Mouse (Mus musculus) heart, embryonic 13.5 days (tissue): ENCODE measurements at regions not wholly inside any gene's neighbourhood (a gene's known extent, or its start where the extent isn't known, plus 50 kb on each side); places are given as distances from the start of the nearest gene placed in this dataset.
"Not testable (repeated sequence)": the region's sequence is repeated elsewhere in the genome, so short reads cannot be mapped to it uniquely, and the experiment has no call there.

Experiments
- ATAC-seq: fragments of 200-750 bp; cut with Nextera tagmentation; 2 replicates; pipeline ENCODE4 v1.8.0; 2017; ENCODE audit warnings: moderate TSS enrichment; ENCODE audit not compliant: insufficient number of reproducible peaks, low FRiP score, low TSS enrichment; ENCODE audit errors: extremely low read depth
- H3K27ac ChIP-seq: fragments of 300-500 bp; sonication (generic); replicated peaks from 2 replicates; pipeline ENCODE4 v1.5.1; 2015; ENCODE audit warnings: moderate library complexity, mild to moderate bottlenecking, inconsistent platforms
- H3K27me3 ChIP-seq: fragments of 300-500 bp; sonication (generic); replicated peaks from 2 replicates; pipeline ENCODE4 v1.6.1; 2015; ENCODE audit warnings: mild to moderate bottlenecking, inconsistent platforms
- H3K36me3 ChIP-seq: fragments of 300-500 bp; sonication (generic); 2 replicates; pipeline ENCODE4 v1.6.1; 2015; ENCODE audit warnings: mild to moderate bottlenecking, inconsistent platforms
- H3K4me1 ChIP-seq: fragments of 300-500 bp; sonication (generic); 2 replicates; pipeline ENCODE4 v1.6.1; 2015; ENCODE audit warnings: inconsistent platforms
- H3K4me2 ChIP-seq: fragments of 300-500 bp; sonication (generic); 2 replicates; pipeline ENCODE4 v1.6.1; 2015; ENCODE audit warnings: inconsistent platforms, mild to moderate bottlenecking, moderate library complexity
- H3K4me3 ChIP-seq: fragments of 300-500 bp; sonication (generic); 2 replicates; pipeline ENCODE4 v1.5.1; 2015; ENCODE audit warnings: moderate library complexity, mild to moderate bottlenecking, inconsistent platforms
- H3K9ac ChIP-seq: fragments of 300-500 bp; sonication (generic); 2 replicates; pipeline ENCODE4 v1.6.1; 2015; ENCODE audit warnings: inconsistent platforms, mild to moderate bottlenecking, moderate library complexity
- H3K9me3 ChIP-seq: fragments of 300-500 bp; sonication (generic); 2 replicates; pipeline ENCODE4 v1.6.1; 2016; ENCODE audit warnings: inconsistent platforms
- WGBS: fragments of 180-500 bp; shearing (Covaris S2); methylation state at CpG from one replicate; pipeline ENCODE4 v1.1.7; 2015; ENCODE audit warnings: mixed read lengths; 5-methylcytosine and 5-hydroxymethylcytosine counted together

- Histone ChIP-seq H3K27me3 (no peaks in the 10 kb centered on the region), H3K27ac (no peak overlapping the region), H3K36me3 (no peaks in the 10 kb centered on the region), H3K4me1 (peaks cover 28% of the 10 kb centered on the region), H3K9me3 (no peaks in the 10 kb centered on the region), H3K9ac (no peak overlapping the region), H3K4me3 (no peak overlapping the region), H3K4me2 (peak overlapping the region; percentile 15; the same call in 1 of the 2 replicates)
- WGBS, result 33% methylated on average over 6 of the region's 6 CpGs
- ATAC-seq, result no peak
These were observed 250.8 kb downstream of the Gxylt1 start for GRCm38 (mm10) chr15:93024171-93024570.

GRCm38 (mm10) chr15:93011166-93011565 lies 263.8 kb downstream of the Gxylt1 start:
- no peaks in the 10 kb centered on the region for H3K36me3 ChIP-seq
- H3K27ac ChIP-seq, result no peak overlapping the region
- no peak overlapping the region for H3K4me2 ChIP-seq
- no peak overlapping the region for H3K4me3 ChIP-seq
- peaks cover 11% of the 10 kb centered on the region for H3K4me1 ChIP-seq
- ATAC-seq, result no peak
- H3K9me3 ChIP-seq, result no peaks in the 10 kb centered on the region
- WGBS, result 70% methylated on average over 5 of the region's 5 CpGs
- no peak overlapping the region for H3K9ac ChIP-seq
- H3K27me3 ChIP-seq, result 0 out of 2 replicates have a peak, but pooled peaks cover 2% of the 10 kb centered on the region

- Histone ChIP-seq H3K27ac (no peak overlapping the region), H3K4me3 (no peak overlapping the region)
- WGBS, result 33% methylated on average over 2 of the region's 2 CpGs
These were observed 264.4 kb downstream of the Gxylt1 start for GRCm38 (mm10) chr15:93010629-93011028.

GRCm38 (mm10) chr15:93005751-93006231 lies 269.2 kb downstream of the Gxylt1 start:
- Histone ChIP-seq H3K27ac (peak overlapping the region; percentile 90), H3K36me3 (no peaks in the 10 kb centered on the region), H3K4me2 (peak overlapping the region; percentile 40), H3K9ac (0 out of 2 replicates have a peak overlapping the region, but pooled peaks have one; percentile 5), H3K9me3 (no peaks in the 10 kb centered on the region), H3K27me3 (0 out of 2 replicates have a peak, but pooled peaks cover 2% of the 10 kb centered on the region), H3K4me1 (peaks cover 42% of the 10 kb centered on the region), H3K4me3 (no peak overlapping the region)
- ATAC-seq, result peak; percentile 70
- 6% methylated on average over 7 of the region's 7 CpGs for WGBS

More at GRCm38 (mm10) chr15:93010629-93011028, 264.4 kb downstream of the Gxylt1 start:
- H3K4me1 ChIP-seq, result peaks cover 16% of the 10 kb centered on the region
- H3K9ac ChIP-seq, result no peak overlapping the region
- 0 out of 2 replicates have a peak, but pooled peaks cover 2% of the 10 kb centered on the region for H3K27me3 ChIP-seq
- H3K9me3 ChIP-seq, result no peaks in the 10 kb centered on the region
- H3K4me2 ChIP-seq, result no peak overlapping the region
- ATAC-seq, result no peak
- H3K36me3 ChIP-seq, result no peaks in the 10 kb centered on the region

- H3K4me1 ChIP-seq, result peaks cover 43% of the 10 kb centered on the region
- not testable (repeated sequence) for ATAC-seq, H3K9me3 ChIP-seq, H3K9ac ChIP-seq, H3K27me3 ChIP-seq, H3K36me3 ChIP-seq, H3K4me3 ChIP-seq
- peak overlapping the region; percentile 40 for H3K4me2 ChIP-seq
- WGBS, result 78% methylated on average over 5 of the region's 5 CpGs
- peak overlapping the region; percentile 90 for H3K27ac ChIP-seq
These were observed 269.8 kb downstream of the Gxylt1 start for GRCm38 (mm10) chr15:93005186-93005585.

GRCm38 (mm10) chr15:93004551-93004950 lies 270.4 kb downstream of the Gxylt1 start:
- H3K36me3 ChIP-seq, result no peaks in the 10 kb centered on the region
- H3K27ac ChIP-seq, result no peak overlapping the region
- H3K9me3 ChIP-seq, result no peaks in the 10 kb centered on the region
- no peak overlapping the region for H3K4me3 ChIP-seq
- no peak for ATAC-seq
- no peak overlapping the region for H3K9ac ChIP-seq
- WGBS, result 78% methylated on average over 7 of the region's 7 CpGs
- peaks cover 43% of the 10 kb centered on the region for H3K4me1 ChIP-seq
- H3K4me2 ChIP-seq, result no peak overlapping the region
- 0 out of 2 replicates have a peak, but pooled peaks cover 2% of the 10 kb centered on the region for H3K27me3 ChIP-seq

- H3K36me3 ChIP-seq, result no peaks in the 10 kb centered on the region
- WGBS, result 76% methylated on average over 3 of the region's 3 CpGs
- ATAC-seq, result no peak
- H3K4me3 ChIP-seq, result no peak overlapping the region
- no peak overlapping the region for H3K27ac ChIP-seq
- H3K4me1 ChIP-seq, result peaks cover 47% of the 10 kb centered on the region
- no peak overlapping the region for H3K9ac ChIP-seq
- no peaks in the 10 kb centered on the region for H3K27me3 ChIP-seq
- H3K9me3 ChIP-seq, result no peaks in the 10 kb centered on the region
- H3K4me2 ChIP-seq, result no peak overlapping the region
These were observed 271.7 kb downstream of the Gxylt1 start for GRCm38 (mm10) chr15:93003233-93003632.

GRCm38 (mm10) chr15:93002002-93002904 lies 272.7 kb downstream of the Gxylt1 start:
- H3K4me3 ChIP-seq, result peak overlapping the region; percentile 46
- H3K27ac ChIP-seq, result peak overlapping the region; percentile 67
- ATAC-seq, result no peak
- H3K4me1 ChIP-seq, result peaks cover 49% of the 10 kb centered on the region
- H3K27me3 ChIP-seq, result no peaks in the 10 kb centered on the region
- no peaks in the 10 kb centered on the region for H3K36me3 ChIP-seq
- H3K9ac ChIP-seq, result peak overlapping the region; percentile 78
- peak overlapping the region; percentile 72 for H3K4me2 ChIP-seq
- no peaks in the 10 kb centered on the region for H3K9me3 ChIP-seq
- WGBS, result 17% methylated on average over 25 of the region's 25 CpGs

- ATAC-seq, result no peak
- peaks cover 47% of the 10 kb centered on the region for H3K4me1 ChIP-seq
- peak overlapping the region; percentile 72 for H3K4me2 ChIP-seq
- WGBS, result 3% methylated on average over 11 of the region's 11 CpGs
- H3K27ac ChIP-seq, result peak overlapping the region; percentile 67
- no peaks in the 10 kb centered on the region for H3K27me3 ChIP-seq
- no peaks in the 10 kb centered on the region for H3K36me3 ChIP-seq
- peak overlapping the region; percentile 78 for H3K9ac ChIP-seq
- peak overlapping the region; percentile 46 for H3K4me3 ChIP-seq
- H3K9me3 ChIP-seq, result no peaks in the 10 kb centered on the region
These were observed 273.5 kb downstream of the Gxylt1 start for GRCm38 (mm10) chr15:93001346-93002001.

- no peaks in the 10 kb centered on the region for H3K36me3 ChIP-seq
- WGBS, result 65% methylated on average over 12 of the region's 12 CpGs
- no peak for ATAC-seq
- no peak overlapping the region for H3K4me2 ChIP-seq
- H3K4me1 ChIP-seq, result peaks cover 34% of the 10 kb centered on the region
- no peaks in the 10 kb centered on the region for H3K9me3 ChIP-seq
- no peak overlapping the region for H3K27ac ChIP-seq
- no peaks in the 10 kb centered on the region for H3K27me3 ChIP-seq
- no peak overlapping the region for H3K4me3 ChIP-seq
- H3K9ac ChIP-seq, result no peak overlapping the region
These were observed 274.9 kb downstream of the Gxylt1 start for GRCm38 (mm10) chr15:93000121-93000520.

GRCm38 (mm10) chr15:92997933-92998332 lies 277.0 kb downstream of the Gxylt1 start:
- no peak for ATAC-seq
- Histone ChIP-seq H3K4me1 (peaks cover 30% of the 10 kb centered on the region), H3K4me3 (no peak overlapping the region), H3K27me3 (no peaks in the 10 kb centered on the region), H3K4me2 (no peak overlapping the region), H3K9me3 (no peaks in the 10 kb centered on the region), H3K36me3 (no peaks in the 10 kb centered on the region), H3K27ac (no peak overlapping the region), H3K9ac (no peak overlapping the region)
- 53% methylated on average over 5 of the region's 5 CpGs for WGBS
